Mouse (Mus musculus): Measurements from ENCODE around the gene Diaph2.
"Not testable (repeated sequence)": the region's sequence is repeated elsewhere in the genome, so short reads cannot be mapped to it uniquely, and the experiment has no call there.

The Diaph2 gene

DNA sequence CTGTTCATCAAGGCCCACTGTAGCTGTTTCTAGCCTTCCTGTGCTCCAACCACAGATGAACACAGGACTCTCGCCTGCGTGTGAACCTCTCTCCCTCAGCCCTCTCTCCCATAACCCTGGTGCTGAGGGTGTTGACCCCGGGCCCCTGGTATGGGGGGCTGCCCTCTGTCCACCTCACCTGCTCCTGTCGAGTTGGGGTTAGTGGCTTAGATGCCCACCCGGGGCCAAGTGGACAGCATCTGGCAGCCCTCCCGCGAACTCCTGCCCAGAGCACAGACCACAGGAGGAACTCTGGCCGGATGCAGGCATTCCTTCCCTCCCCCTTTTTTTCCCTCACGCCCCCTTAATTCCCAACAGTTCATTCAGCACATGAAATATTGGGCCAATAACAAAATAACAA is 537.5 kb downstream of the Diaph2 start:
- no peak for DNase-seq (ENCODE audit: low spot score)

DNA sequence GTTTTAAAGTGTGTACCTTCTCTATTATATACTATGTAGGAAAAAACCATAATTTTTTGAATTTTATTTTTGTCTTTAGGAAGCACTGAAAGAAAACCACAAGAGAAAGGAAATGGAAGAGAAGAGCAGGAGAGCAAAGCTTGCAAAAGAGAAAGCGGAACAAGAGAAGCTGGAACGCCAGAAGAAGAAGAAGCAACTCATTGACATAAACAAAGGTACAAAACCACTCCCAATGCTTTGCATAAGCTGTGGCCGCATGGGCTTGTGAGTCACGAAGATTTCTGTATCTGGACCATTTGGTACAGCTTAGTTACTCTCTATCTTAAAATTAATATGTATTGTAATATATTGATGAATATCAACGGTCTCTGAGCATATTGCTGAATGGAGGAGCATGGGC is 540.2 kb downstream of the Diaph2 start:
- DNase-seq (ENCODE audit: low spot score) = no peak

DNA sequence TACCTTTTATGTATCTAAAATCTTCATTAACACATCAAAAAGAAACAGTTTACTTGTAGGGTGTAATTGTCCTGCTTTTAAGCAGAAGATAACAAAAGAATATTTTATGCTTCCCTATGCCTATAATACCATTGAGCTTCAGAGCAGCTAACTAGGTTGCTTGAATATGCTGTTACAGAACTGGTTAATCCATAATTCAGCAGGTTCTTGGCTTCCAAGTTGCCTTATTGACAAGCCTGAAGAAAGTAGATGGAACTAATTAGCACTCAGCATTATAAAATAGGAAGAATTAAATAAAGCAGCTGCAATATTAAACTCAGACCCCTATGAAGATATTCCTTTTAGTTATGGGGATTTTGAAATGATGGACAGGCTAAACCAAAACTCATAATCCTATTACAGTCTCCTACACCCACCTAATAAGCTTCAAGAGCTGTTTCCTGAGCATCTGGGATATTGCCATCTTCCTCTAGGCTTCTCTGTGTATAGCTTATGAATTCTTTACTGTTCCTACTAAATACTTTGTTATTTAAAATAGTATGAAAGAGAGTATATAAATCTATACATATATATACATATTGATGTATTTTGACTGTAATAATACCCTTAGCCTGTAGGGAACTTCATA is 601.4 kb downstream of the Diaph2 start:
- DNase-seq (ENCODE audit: low spot score) = no peak

DNA sequence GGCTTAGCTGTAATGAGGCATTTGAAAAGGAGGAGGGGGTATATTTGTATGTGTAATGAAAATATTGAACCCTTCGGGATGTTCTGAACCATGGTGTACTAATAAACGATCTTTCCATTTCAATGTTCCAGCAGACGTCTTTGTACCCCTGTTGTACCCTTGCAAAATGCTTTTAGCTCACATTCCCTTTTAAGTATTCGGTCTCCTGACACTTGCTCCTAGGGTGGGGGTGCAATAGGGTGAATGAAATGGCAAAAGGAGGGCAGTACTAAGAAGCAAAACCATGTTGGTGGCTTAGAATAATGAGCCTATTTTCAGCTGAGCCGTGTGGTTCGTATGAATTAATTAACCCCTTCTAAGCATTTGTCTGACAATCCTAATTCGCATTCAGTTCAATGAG is 601.9 kb downstream of the Diaph2 start:
- DNase-seq (ENCODE audit: low spot score) = no peak

DNA sequence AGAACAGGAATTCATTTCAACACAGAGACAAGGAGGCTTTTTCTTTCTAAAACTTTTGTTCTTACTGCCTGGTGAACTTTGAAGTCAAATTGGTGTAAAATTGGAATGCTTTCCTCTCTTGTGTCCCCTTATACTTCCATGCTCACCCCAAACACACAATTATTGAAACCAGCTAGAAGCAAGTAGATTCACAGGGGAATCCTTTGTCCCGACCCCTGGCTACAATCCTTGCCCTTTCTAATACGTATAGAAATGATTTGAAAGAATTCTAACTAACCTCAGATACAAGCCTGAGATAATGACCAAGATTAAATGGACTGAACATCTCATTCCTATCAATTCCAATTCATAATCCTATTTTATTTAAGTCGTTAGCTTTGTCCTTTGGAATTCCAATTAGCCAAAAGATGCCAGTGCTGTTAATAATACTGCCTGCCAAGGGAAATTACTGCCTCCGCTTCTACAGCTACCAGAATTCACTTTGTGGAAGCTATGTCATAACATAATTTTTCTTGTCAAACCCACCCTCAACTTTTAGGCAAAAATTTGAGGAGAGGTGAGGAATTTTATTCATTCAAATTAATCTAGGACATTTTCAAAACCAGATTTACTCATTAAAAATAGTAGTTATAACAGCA is 644.1 kb downstream of the Diaph2 start:
- no peak for DNase-seq (ENCODE audit: low spot score)

DNA sequence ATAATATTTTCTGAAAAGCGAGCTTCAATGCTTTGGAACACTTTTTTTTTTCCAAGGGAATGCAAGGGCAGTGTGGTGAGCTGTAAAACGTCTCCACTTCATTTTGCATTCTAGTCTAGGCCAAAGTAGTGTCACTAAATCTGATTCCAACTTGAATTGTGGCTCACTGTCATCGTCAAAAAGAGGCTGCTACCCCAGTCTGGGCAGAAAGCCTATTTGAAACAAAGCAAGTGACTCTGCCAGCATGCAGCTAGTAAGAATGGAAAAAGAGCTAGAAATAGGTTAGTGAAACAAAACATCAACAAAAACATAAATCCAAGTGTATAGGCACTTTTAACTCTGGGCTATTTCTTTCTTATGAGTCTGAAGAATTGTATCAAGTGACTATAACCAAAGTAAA is 653.7 kb downstream of the Diaph2 start:
- no peak for DNase-seq (ENCODE audit: low spot score)

DNA sequence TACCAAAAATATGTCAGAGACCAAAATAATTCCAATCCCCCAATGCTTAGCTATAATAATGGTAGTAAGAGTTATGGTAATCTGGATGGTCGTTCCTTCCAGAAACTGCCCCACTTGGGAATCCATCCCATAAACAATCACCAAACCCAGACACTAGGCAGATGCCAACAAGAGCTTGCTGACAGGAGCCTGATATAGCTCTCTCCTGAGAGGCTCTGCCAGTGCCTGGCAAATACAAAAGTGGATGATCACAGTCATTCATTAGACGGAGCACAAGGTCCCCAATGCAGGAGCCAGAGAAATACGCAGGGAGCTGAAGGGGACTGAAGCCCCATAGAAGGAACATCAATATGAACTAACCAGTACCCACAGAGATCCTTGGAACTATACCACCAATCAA is 657.9 kb downstream of the Diaph2 start:
- DNase-seq (ENCODE audit: low spot score) = not testable (repeated sequence)

DNA sequence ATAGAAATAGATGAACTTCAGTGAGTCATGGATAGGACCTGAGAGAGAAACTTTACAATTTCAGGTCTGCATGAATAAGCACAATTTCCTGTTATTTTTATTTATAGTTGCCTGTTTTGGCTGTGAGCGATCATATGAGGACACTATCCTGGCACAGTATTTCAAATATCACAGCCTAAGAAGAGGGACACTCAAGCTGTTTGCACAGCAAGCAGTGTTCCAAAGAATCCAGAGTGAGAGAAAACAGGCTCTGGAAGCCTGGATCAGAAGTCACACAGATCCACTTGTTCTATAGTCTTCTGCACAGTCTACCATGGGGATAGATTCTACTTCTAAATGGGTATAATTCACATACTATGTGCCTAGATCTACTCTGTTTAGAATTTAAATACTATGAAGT is 659.4 kb downstream of the Diaph2 start:
- no peak for DNase-seq (ENCODE audit: low spot score)

DNA sequence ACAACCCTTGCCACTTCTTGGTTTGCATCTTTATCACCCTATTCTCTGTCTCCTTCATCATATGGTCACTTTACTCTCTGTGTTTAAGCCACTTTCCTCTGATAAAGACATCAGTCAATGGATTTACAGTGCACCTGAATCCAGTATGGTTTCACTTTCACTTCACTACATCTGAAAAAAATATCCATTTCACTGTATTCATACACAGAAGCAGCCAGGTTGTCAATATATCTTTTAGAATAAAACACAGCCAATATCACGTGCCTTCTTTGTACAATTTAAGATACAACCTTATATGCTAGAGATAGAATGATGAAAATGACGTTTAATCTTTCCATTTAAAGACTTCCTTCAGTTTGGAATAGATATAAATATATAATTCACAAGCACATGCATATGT is 673.6 kb downstream of the Diaph2 start:
- no peak for DNase-seq (ENCODE audit: low spot score)

DNA sequence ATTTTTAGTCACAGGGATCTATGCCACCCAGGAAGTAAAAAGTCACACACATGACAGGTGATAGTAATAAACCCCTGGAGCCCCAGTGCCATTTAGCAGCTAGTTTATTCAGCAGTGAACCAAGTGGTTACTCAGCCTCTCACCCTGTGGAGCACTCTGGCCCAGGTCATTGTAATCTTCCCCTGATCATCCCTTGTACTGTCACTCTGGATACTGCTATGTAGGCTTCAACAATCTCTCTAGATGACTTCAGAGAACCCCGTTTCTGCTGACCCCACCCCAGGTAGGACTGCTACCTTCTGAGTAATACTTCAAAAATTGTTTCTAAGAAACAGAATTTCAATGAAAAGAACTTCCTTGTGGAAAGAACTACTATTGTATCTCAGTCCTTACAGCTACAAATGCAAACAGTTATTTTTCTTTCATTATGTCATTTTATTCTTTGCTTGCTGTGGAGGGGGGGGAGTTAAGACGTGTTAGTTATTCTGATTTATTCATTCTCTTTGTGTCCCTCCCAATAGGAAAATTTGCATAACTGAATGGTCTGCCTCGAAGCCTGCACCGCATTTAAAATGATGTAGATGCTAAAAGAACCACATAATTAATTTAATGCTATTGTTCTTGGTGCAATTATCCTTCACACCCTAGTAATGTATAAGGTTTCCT is 702.4 kb downstream of the Diaph2 start:
- DNase-seq (ENCODE audit: low spot score) = no peak

DNA sequence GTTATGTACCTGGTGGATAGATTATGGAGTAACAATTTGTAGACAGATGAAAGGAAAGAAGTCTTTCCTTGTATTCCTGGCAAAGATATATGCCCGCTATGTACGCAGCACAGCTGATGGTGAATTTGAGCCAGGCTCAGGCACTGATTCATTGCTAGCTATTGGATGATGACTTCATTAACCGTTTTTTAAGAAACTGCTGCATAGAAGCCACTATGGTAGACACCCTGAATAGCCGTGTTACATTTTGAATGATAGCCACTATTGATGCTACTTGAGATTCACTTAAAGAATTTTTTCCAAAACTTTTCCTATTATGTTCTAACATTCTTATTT is 702.9 kb downstream of the Diaph2 start:
- no peak for DNase-seq (ENCODE audit: low spot score)

DNA sequence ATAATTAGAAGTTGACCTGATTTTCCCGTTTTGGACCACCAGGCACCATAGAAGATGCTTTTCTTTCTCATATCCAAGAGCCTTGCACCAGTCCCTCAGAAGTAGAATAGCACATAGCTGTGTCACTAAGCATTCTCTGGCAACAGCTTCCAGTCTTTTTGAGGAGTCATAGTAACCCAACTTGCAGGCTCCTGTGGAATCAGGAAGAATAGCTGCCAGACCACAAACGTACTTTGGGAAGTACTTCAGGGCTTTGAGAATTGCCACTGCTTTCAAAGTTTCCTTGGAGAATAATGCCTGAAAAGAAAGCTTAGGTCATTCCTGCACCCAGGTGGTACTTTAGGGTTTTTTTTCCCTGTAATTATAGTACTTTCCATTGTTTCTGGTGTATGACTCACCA is 723.6 kb downstream of the Diaph2 start:
- DNase-seq (ENCODE audit: low spot score) = no peak

DNA sequence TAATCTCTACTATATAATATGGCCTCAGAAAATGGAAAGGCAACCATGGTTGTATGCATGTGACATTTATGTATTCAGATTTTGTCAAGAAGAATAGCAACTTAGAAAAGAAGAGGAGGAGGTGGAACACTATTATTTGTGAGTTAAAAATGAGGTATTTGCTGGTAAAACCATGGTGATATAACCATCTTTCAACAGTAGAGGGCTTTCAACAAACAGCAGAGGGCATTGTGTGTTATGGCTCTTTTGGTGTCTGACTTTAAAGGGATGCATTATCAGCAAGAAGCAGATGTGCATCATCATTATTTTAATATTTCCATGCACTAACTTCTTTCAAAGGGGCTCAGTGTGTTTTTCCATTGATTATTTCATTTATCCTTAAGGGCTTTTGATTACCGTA is 731.3 kb downstream of the Diaph2 start:
- DNase-seq (ENCODE audit: low spot score) = no peak

DNA sequence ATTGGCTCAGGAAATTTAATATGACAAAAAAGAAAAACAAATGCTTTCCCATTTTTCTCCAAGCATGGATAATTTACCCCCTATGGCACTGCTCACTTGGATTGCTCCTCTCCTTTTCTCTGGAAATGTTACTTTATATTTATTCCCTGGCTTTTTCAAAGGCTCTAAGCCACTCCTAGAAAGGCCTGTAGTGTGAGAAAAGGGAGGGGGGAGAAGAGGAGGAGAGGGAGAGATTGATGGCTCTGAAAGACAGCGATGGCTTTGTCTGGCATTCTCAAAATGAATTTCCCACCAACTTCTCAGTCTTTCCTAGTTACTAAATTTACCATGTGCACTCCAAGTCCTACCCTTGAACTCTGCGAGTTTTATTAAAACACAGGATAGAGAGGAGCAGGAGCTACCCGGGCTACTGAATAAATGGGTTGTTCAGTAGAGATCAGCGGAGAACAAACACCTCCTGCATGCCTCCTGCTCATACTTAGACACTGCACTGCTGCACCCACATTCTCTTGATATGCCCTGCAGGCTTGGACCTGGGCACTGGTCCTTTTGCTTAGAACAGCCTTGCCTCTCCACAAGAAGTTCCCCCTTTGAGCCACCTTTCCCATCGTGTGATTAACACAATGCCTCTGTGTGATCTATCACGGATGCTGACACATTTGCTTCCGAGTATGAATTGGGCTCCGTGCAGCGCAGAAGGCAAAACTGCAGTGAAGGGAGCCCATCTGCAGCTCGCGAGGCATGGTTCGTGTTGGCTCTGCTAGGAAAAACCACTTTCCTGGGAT is 753.3 kb downstream of the Diaph2 start:
- DNase-seq (ENCODE audit: low spot score) = no peak

DNA sequence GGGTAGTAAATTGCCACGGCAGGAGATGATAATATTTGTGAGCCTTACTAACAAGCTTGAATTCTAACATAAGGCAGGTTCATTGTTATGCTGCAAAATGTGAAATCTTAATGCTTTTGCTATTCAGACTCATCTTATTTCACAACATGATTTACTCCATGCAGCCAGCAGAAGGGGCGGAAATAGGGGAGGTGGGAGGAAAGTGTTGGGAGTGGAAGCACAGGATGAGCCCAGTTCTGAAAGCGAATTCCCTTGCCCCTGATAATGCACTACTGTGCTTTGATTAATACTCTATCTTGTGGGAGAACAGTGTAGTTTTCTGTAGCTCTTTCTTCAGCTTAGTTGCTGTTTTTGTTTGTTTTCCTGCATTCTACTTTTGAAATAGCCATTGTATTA is 753.9 kb downstream of the Diaph2 start:
- DNase-seq (ENCODE audit: low spot score) = no peak

DNA sequence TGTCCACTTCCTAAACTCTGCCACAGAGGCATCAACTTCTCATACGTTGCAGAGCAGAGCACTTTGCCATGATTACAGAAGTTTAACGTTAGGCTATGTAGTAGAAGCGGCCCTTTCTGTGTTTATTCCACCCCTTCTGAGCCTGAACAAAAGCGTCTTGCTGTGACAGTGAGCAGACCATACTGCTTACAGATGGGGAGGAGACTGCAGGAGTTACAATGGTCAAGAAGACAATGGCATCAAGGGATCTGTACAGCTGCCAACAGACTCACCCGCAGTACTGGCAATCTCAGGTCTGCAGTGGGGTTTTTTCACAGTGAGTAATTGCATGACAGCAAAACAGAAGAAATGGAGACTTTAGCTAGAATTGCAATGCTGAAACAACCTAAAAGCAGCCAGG is 756.1 kb downstream of the Diaph2 start:
- no peak for DNase-seq (ENCODE audit: low spot score)

Data from ovary, postnatal 10 days (tissue).